Mouse (Mus musculus) spleen, adult 2 months (tissue): ENCODE data around the gene Lhx2.

Source experiments
- CTCF ChIP-seq: fragments of 200-500 bp; IDR thresholded peaks from 2 replicates; pipeline ENCODE4 v1.5.1; 2011; ENCODE audit warnings: mild to moderate bottlenecking, inconsistent platforms; ENCODE audit not compliant: insufficient read depth, insufficient read length, insufficient replicate concordance; ENCODE audit errors: extremely low read depth
- POLR2A ChIP-seq: fragments of 200-500 bp; IDR thresholded peaks from 2 replicates; pipeline ENCODE4 v1.6.1; 2011; ENCODE audit warnings: low read depth, low read length, inconsistent platforms

DNA sequence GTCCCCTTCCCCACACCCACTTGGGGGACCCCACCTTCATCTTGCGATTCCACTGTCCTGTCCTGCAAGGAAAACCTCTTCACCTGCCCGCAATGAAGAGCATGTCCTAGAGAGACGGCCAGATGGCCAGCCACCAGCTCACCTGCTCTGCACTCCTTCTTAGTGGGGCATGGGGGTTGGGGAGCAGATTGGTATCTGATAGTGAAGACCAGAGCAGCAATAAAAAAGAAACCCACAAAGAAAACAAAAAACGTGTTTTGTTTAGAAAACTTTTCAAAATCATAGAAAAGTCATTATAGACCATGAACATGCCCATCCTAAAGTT lies 40.4 kb downstream of the Lhx2 start:
- no peak for TF ChIP-seq CTCF
- no peak for TF ChIP-seq POLR2A
